18 mouse cellular contexts compared by ENCODE assay signal in the genomic region with DNA sequence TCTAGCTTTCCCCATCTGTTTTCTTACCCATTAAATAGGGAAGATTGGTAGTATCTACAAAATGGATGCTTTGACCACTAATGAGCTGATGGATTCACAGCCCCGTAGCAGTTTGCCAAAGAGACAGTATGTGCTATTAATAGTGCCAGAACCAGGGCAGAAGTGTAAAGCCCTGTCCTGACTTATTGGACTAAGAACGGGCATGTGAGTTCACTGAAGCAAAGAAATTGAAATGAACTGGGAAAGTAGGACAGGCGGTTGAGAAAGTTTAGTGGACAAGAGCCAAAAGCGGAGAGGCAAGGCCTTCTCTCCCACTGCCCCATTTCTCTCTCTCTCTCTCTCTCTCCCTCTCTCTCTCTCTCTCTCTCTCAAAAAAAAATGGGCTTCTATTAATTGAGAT. TPM values are rescaled to one million over a fixed set of nuclear protein-coding genes. Genes with fewer than 3 reads are reported as not detected.
DNase-seq lines count a peak whose midpoint lies in the region; ATAC-seq and TF ChIP-seq lines count a peak whose summit lies in the region.
"Had no signal": no experiment of that assay in that cellular context is flagged by ENCODE, and none has a peak within 500 bp of the region (broad histone marks: within the 10 kb centered on the region; RNA-seq: fewer than 3 reads in every experiment).

No protein-coding gene starts in this region.

- H3K27me3 ChIP-seq in heart, adult 2 months (ENCODE audit: control insufficient read depth, insufficient read depth, low read length) = no peaks in the 10 kb centered on the region
- no peaks in the 10 kb centered on the region for H3K27me3 ChIP-seq in liver, postnatal 0 days (ENCODE audit: insufficient read depth, low read length)
- H3K27me3 ChIP-seq: embryonic facial prominence, embryonic 15.5 days; limb, embryonic 13.5 days had no signal

- peaks cover 15% of the 10 kb centered on the region for H3K4me1 ChIP-seq in heart, adult 2 months (ENCODE audit: control insufficient read depth, insufficient read depth, low read length)
- peaks cover 32% of the 10 kb centered on the region for H3K4me1 ChIP-seq in liver, postnatal 0 days (ENCODE audit: insufficient read depth)

- TF ChIP-seq POLR2A in heart, adult 2 months (IDR thresholded peaks at IDR 0.05; ENCODE audit: insufficient read depth, low read depth, low read length) = no peak

- no peaks in the 10 kb centered on the region for H3K9me3 ChIP-seq in liver, postnatal 0 days (ENCODE audit: low read length)
- H3K9me3 ChIP-seq: embryonic facial prominence, embryonic 15.5 days; limb, embryonic 13.5 days; midbrain, embryonic 10.5 days had no signal

- H3K36me3 ChIP-seq in heart, adult 2 months (ENCODE audit: control insufficient read depth, insufficient read depth, low read length) = peaks cover 4% of the 10 kb centered on the region
- H3K36me3 ChIP-seq in liver, postnatal 0 days (replicated peaks; ENCODE audit: insufficient read depth, low read length) = peaks cover 9% of the 10 kb centered on the region

- peak overlapping the region; percentile 67 for H3K27ac ChIP-seq in heart, adult 2 months
- H3K27ac ChIP-seq in liver, postnatal 0 days (ENCODE audit: low read depth) = peak overlapping the region; percentile 55
- H3K27ac ChIP-seq: embryonic facial prominence, embryonic 15.5 days; limb, embryonic 13.5 days; midbrain, embryonic 10.5 days had no signal

- intact Hi-C loops in heart, adult 2 months (cut with DNase I) = no loop called here
- intact Hi-C loops in heart, postnatal 36 days (cut with DNase I) = no loop called here

- H3K79me2 ChIP-seq in heart, adult 2 months (replicated peaks; ENCODE audit: control insufficient read depth, insufficient read depth, low read length) = no peaks in the 10 kb centered on the region

- no peak for TF ChIP-seq CTCF in heart, adult 2 months (IDR thresholded peaks at IDR 0.05)
- TF ChIP-seq CTCF in liver, postnatal 0 days (IDR thresholded peaks at IDR 0.05; ENCODE audit: low read depth) = no peak

- H3K4me3 ChIP-seq in heart, adult 2 months = no peak overlapping the region
- no peak overlapping the region for H3K4me3 ChIP-seq in liver, postnatal 0 days (ENCODE audit: low read depth, low read length)
- H3K4me3 ChIP-seq: embryonic facial prominence, embryonic 15.5 days; limb, embryonic 13.5 days; midbrain, embryonic 10.5 days had no signal

- WGBS in heart, adult 2 months = 51% methylated on average over 4 of the region's 4 CpGs
- 58% methylated on average over 4 of the region's 4 CpGs for WGBS in liver, postnatal 0 days (ENCODE audit: insufficient replicate concordance)

- no peak overlapping the region for H3K4me2 ChIP-seq in liver, postnatal 0 days (ENCODE audit: low read depth, low read length)
- H3K4me2 ChIP-seq: embryonic facial prominence, embryonic 15.5 days; heart, embryonic 11.5 days; limb, embryonic 13.5 days had no signal

- no peak for TF ChIP-seq EP300 in heart, adult 2 months (IDR thresholded peaks at IDR 0.05; ENCODE audit: insufficient read depth, low read depth, low read length)
- 0 out of 2 replicates have a peak, but pooled peaks have one; percentile 3 for TF ChIP-seq EP300 in liver, postnatal 0 days (IDR thresholded peaks at IDR 0.05; ENCODE audit: low read depth)

- ATAC-seq in liver, postnatal 0 days = no peak

- DNase-seq in heart, adult 2 months = no peak
- no peak for DNase-seq in heart, postnatal 36 days
- no peak for DNase-seq in liver, postnatal 0 days
- DNase-seq in liver = no peak
- peak; percentile 35 for DNase-seq in brain, adult 2 months (ENCODE audit: low read depth, low spot score)
- peak; percentile 27 for DNase-seq in kidney, postnatal 10 days
- no peak for DNase-seq in yolk sac, embryonic 10.5 days (ENCODE audit: low spot score)
- no peak for DNase-seq in frontal cortex, postnatal 25 days (ENCODE audit: low spot score in 2 of 2)
- DNase-seq: adrenal gland, postnatal 36 days; cerebellum, adult 9-11 months; thymus, postnatal 36 days had no signal

- H3K9ac ChIP-seq in heart, adult 2 months (ENCODE audit: low read depth, low read length) = no peak overlapping the region
- no peak overlapping the region for H3K9ac ChIP-seq in liver, postnatal 0 days (replicated peaks)
- H3K9ac ChIP-seq: embryonic facial prominence, embryonic 15.5 days; limb, embryonic 13.5 days had no signal

RNA-seq across cellular contexts. Expression of gene Dtx4, which starts 17.0 kb away (rescaled TPM):
- total RNA-seq in heart, adult 2 months (2021) = 1 to 10 TPM; 5.7 to 6.2 TPM
- polyA plus RNA-seq in heart, adult 2 months (2012; rRNA removed) = 3.7 and 5.0 TPM in 2 replicates
- 1 to 10 TPM; 6.4 to 7.8 TPM for total RNA-seq in heart, postnatal 36 days (2021)
- 1.8 and 2.1 TPM in 2 replicates for polyA plus RNA-seq in liver, postnatal 0 days (2015; fragmentation: Nextera tagmentation; extraction: Ambion mirVana)

RNA-seq across cellular contexts. Expression of gene Mpeg1, which starts 23.6 kb away (rescaled TPM):
- total RNA-seq in heart, adult 2 months (2021) = 1 to 10 TPM; 7.4 to 8.0 TPM
- 3.5 and 4.3 TPM in 2 replicates for polyA plus RNA-seq in heart, adult 2 months (2012; rRNA removed)
- total RNA-seq in heart, postnatal 36 days (2021) = 10 to 100 TPM in 1 of 2 experiments, 1 to 10 TPM in 1; 8.6 to 12.2 TPM
- polyA plus RNA-seq in liver, postnatal 0 days (2015; fragmentation: Nextera tagmentation; extraction: Ambion mirVana) = 3.5 and 3.8 TPM in 2 replicates

RNA-seq across cellular contexts. Expression of gene Pfpl, which starts 56.5 kb away (rescaled TPM):
- not detected for total RNA-seq in heart, adult 2 months (2021)
- polyA plus RNA-seq in heart, adult 2 months (2012; rRNA removed) = not detected in 2 replicates
- total RNA-seq in heart, postnatal 36 days (2021) = not detected
- not detected in 2 replicates for polyA plus RNA-seq in liver, postnatal 0 days (2015; fragmentation: Nextera tagmentation; extraction: Ambion mirVana)
- total RNA-seq: adrenal gland, postnatal 36 days; layer of hippocampus, adult 8-10 months had no signal
- polyA plus RNA-seq: C2C12; embryonic facial prominence, embryonic 15.5 days; heart, embryonic 11.5 days; limb, embryonic 13.5 days; midbrain, embryonic 10.5 days; small intestine, adult 2 months had no signal

Comparison
In these comparisons a context has a peak if more than half of its experiments do, and no peak if none do; other contexts are left out.
1. DNase-seq: peak in brain, adult 2 months (single experiment) and kidney, postnatal 10 days (single experiment); none in heart, adult 2 months (0 of 2), heart, postnatal 36 days (0 of 2), liver, postnatal 0 days (single experiment), liver (single experiment), yolk sac, embryonic 10.5 days (single experiment) and frontal cortex, postnatal 25 days (0 of 2).